ENCODE assay signal across 22 mouse cellular contexts in genomic region chr3:22140111-22140658, GRCm38 (mm10).
DNase-seq lines count a peak whose midpoint lies in the region; ATAC-seq and TF ChIP-seq lines count a peak whose summit lies in the region.
"Had no signal": no experiment of that assay in that cellular context is flagged by ENCODE, and none has a peak within 500 bp of the region (broad histone marks: within the 10 kb centered on the region; RNA-seq: fewer than 3 reads in every experiment).

No protein-coding gene starts in this region.

- H3K9ac ChIP-seq in embryonic facial prominence, embryonic 12.5 days, result no peak overlapping the region
- H3K9ac ChIP-seq in forebrain, embryonic 16.5 days (replicated peaks; ENCODE audit: low read depth, low read length), result no peak overlapping the region
- H3K9ac ChIP-seq: embryonic facial prominence, embryonic 15.5 days; heart, embryonic 13.5 days; hindbrain, embryonic 13.5 days; intestine, embryonic 15.5 days; liver, embryonic 14.5 days; lung, embryonic 15.5 days; neural tube, embryonic 15.5 days; stomach, embryonic 15.5 days had no signal

- DNase-seq in embryonic facial prominence, embryonic 10.5 days (ENCODE audit: low spot score), result no peak
- no peak for DNase-seq in layer of hippocampus, adult 2 months (ENCODE audit: low spot score in 2 of 2)
- no peak for DNase-seq in layer of hippocampus, adult 8-10 months (ENCODE audit: low spot score in 2 of 2)
- peak; percentile 29 for DNase-seq in cerebellum, adult 8-10 months
- DNase-seq in spleen, adult 18-20 months, result no peak
- DNase-seq in frontal cortex, adult 2 months (ENCODE audit: extremely low spot score in 1 of 2, low spot score in 1 of 2), result no peak
- DNase-seq: adrenal gland, postnatal 14 days; layer of hippocampus, postnatal 36 days; lung, postnatal 4 days; right cerebral cortex, postnatal 14 days; thymus, adult 2 months had no signal

- TF ChIP-seq CTCF in layer of hippocampus, adult 2 months (conservative IDR thresholded peaks at IDR 0.05), result no peak

- H3K27me3 ChIP-seq in embryonic facial prominence, embryonic 12.5 days, result no peaks in the 10 kb centered on the region
- no peaks in the 10 kb centered on the region for H3K27me3 ChIP-seq in embryonic facial prominence, embryonic 10.5 days (replicated peaks; ENCODE audit: low read depth, poor library complexity, severe bottlenecking)
- H3K27me3 ChIP-seq in forebrain, embryonic 16.5 days (replicated peaks; ENCODE audit: control insufficient read depth, insufficient read depth, low read length), result no peaks in the 10 kb centered on the region
- H3K27me3 ChIP-seq: CH12.LX; embryonic facial prominence, embryonic 15.5 days; heart, embryonic 13.5 days; hindbrain, embryonic 13.5 days; intestine, embryonic 15.5 days; lung, embryonic 15.5 days; neural tube, embryonic 15.5 days; stomach, embryonic 15.5 days had no signal

- no peak overlapping the region for H3K4me2 ChIP-seq in embryonic facial prominence, embryonic 12.5 days (replicated peaks)
- no peak overlapping the region for H3K4me2 ChIP-seq in forebrain, embryonic 16.5 days (ENCODE audit: low read length)
- H3K4me2 ChIP-seq: embryonic facial prominence, embryonic 15.5 days; heart, embryonic 13.5 days; hindbrain, embryonic 13.5 days; intestine, embryonic 15.5 days; lung, embryonic 15.5 days; neural tube, embryonic 15.5 days; stomach, embryonic 15.5 days had no signal

- H3K36me3 ChIP-seq in embryonic facial prominence, embryonic 12.5 days, result no peaks in the 10 kb centered on the region
- no peaks in the 10 kb centered on the region for H3K36me3 ChIP-seq in embryonic facial prominence, embryonic 10.5 days (replicated peaks)
- no peaks in the 10 kb centered on the region for H3K36me3 ChIP-seq in forebrain, embryonic 16.5 days (ENCODE audit: control insufficient read depth, insufficient read depth)
- H3K36me3 ChIP-seq: embryonic facial prominence, embryonic 15.5 days; heart, embryonic 13.5 days; hindbrain, embryonic 13.5 days; intestine, embryonic 15.5 days; lung, embryonic 15.5 days; neural tube, embryonic 15.5 days; stomach, embryonic 15.5 days had no signal

- H3K9me3 ChIP-seq in embryonic facial prominence, embryonic 12.5 days, result no peaks in the 10 kb centered on the region
- no peaks in the 10 kb centered on the region for H3K9me3 ChIP-seq in embryonic facial prominence, embryonic 10.5 days
- H3K9me3 ChIP-seq in forebrain, embryonic 16.5 days (ENCODE audit: control insufficient read depth, low read length), result no peaks in the 10 kb centered on the region
- H3K9me3 ChIP-seq: embryonic facial prominence, embryonic 15.5 days; heart, embryonic 13.5 days; hindbrain, embryonic 13.5 days; intestine, embryonic 15.5 days; lung, embryonic 15.5 days; neural tube, embryonic 15.5 days; stomach, embryonic 15.5 days had no signal

- no peak overlapping the region for H3K4me3 ChIP-seq in embryonic facial prominence, embryonic 12.5 days
- H3K4me3 ChIP-seq in embryonic facial prominence, embryonic 10.5 days, result no peak overlapping the region
- H3K4me3 ChIP-seq in layer of hippocampus, adult 2 months, result no peak overlapping the region
- H3K4me3 ChIP-seq in forebrain, embryonic 16.5 days (replicated peaks; ENCODE audit: low read length), result no peak overlapping the region
- H3K4me3 ChIP-seq: embryonic facial prominence, embryonic 15.5 days; heart, embryonic 13.5 days; hindbrain, embryonic 13.5 days; intestine, embryonic 15.5 days; lung, embryonic 15.5 days; neural tube, embryonic 15.5 days; stomach, embryonic 15.5 days had no signal

- 0 out of 2 replicates have a peak, but pooled peaks have one; percentile 28 for ATAC-seq in embryonic facial prominence, embryonic 12.5 days (ENCODE audit: insufficient number of reproducible peaks, insufficient read depth, low FRiP score, low TSS enrichment)
- ATAC-seq in forebrain, embryonic 16.5 days, result 0 out of 2 replicates have a peak, but pooled peaks have one; percentile 33
- ATAC-seq: intestine, embryonic 15.5 days had no signal

- no peak overlapping the region for H3K27ac ChIP-seq in embryonic facial prominence, embryonic 12.5 days
- no peak overlapping the region for H3K27ac ChIP-seq in embryonic facial prominence, embryonic 10.5 days (replicated peaks)
- peak overlapping the region; percentile 23; the same call in 1 of the 2 replicates for H3K27ac ChIP-seq in layer of hippocampus, adult 2 months
- no peak overlapping the region for H3K27ac ChIP-seq in forebrain, embryonic 16.5 days (ENCODE audit: low read length)
- H3K27ac ChIP-seq: embryonic facial prominence, embryonic 15.5 days; heart, embryonic 13.5 days; hindbrain, embryonic 13.5 days; intestine, embryonic 15.5 days; liver, embryonic 14.5 days; lung, embryonic 15.5 days; neural tube, embryonic 15.5 days; stomach, embryonic 15.5 days had no signal

- WGBS in embryonic facial prominence, embryonic 12.5 days, result 71% methylated on average over 3 of the region's 3 CpGs
- WGBS in embryonic facial prominence, embryonic 10.5 days, result 82% methylated on average over 3 of the region's 3 CpGs
- WGBS in forebrain, embryonic 16.5 days, result 33% methylated on average over 3 of the region's 3 CpGs

- H3K4me1 ChIP-seq in embryonic facial prominence, embryonic 12.5 days, result no peaks in the 10 kb centered on the region
- 0 out of 2 replicates have a peak, but pooled peaks cover 3% of the 10 kb centered on the region for H3K4me1 ChIP-seq in embryonic facial prominence, embryonic 10.5 days
- peaks cover 6% of the 10 kb centered on the region; the same call in 1 of the 2 replicates for H3K4me1 ChIP-seq in forebrain, embryonic 16.5 days (replicated peaks; ENCODE audit: control insufficient read depth, insufficient read depth, low read length)
- H3K4me1 ChIP-seq: embryonic facial prominence, embryonic 15.5 days; intestine, embryonic 15.5 days; stomach, embryonic 15.5 days had no signal
